Mouse (Mus musculus): ENCODE data around the gene Apex2.
"Not testable (repeated sequence)": the region's sequence is repeated elsewhere in the genome, so short reads cannot be mapped to it uniquely, and the experiment has no call there.

Apex2 gene

DNA sequence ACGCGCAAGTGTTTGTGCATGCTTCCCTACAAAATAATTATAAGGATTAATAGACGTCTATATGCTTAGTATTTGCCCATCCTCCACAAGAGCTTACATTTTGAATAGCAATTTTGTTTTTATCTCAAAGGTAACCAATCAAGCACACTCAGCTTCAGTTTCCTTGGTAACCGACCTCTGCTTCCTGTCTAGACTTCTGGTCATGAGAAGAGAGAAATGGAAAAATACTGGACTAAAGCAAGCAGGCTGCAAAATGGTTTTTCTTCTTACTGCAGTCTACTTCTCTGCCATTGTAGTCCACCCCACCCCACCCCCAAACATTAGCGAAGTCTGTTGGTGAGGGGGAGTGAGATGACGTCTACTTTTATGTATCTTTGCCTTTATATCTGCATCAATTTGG, 78.4 kb downstream of the Apex2 start:
- in situ Hi-C loops (cut with MboI; ENCODE audit: unreplicated experiment in 2 of 2): loop anchor here (5.0 to 25.0 kb wide), 7 partner anchors 151 to 1651 kb away; partner anchors contain the start of gene Maged2 (in 1 of the 2)

DNA sequence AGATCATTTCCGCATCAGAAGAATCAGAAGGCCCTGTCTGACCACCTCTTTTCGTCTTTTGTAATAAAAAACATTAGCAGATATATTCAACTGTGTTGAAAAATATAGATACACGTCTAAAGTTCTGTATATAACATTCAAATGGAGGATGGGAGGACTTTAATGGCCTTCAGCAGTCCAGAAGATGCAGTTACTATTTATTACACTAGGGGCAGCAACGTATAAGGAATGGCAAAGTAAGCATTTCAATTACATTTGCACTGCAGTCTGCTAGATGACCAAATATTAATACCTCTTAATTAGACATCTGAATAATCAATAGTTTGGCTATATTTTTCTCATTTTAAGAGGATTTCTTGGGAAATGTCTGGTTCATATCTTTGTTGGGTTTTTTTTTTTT, 79.0 kb downstream of the Apex2 start:
- in situ Hi-C loops (cut with MboI; ENCODE audit: unreplicated experiment in 2 of 2): loop anchor here (5.0 to 25.0 kb wide), 7 partner anchors 152 to 1652 kb away; partner anchors contain the start of gene Maged2 (in 1 of the 2)

DNA sequence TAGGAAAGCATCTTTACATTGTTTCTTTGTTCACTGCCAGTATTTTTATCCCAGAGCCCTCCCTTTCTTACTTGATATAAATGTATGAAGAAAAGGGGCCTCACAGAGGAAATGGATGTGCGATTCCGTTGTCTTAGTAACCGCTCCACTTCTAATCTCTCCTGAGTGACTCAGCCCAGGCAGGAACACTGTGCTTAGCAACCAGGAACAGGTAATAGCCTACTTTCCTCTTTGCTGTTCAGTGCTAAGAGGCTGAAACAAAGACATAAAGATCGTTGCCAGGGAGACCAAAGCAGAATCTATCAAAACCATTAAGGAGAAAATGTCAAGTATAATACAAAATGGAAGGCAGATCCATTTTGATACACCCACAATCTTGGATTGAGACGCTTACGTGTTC, 81.0 kb downstream of the Apex2 start:
- in situ Hi-C loops (cut with MboI; ENCODE audit: unreplicated experiment in 2 of 2): loop anchor here (10.0 to 25.0 kb wide), 6 partner anchors 304 to 1654 kb away; partner anchors contain the start of gene Maged2 (in 1 of the 2)

DNA sequence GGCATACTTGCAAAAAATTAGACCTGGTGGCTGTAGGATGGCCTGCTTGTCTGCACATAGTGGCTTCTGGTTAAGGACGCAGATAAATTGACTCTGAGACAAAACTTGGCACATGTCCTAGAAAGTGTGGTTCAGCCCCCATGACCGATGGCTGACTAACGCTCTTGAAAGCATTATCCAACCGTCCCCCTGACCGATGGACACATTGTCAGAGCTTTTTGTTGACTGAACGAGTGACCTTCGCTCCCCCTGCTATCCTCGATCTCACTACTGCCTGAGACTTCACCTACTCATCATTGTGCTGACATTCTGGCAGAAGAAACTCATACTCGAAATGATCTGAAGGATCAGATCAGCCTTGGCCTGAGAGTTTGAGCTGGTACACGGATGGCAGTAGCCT, 101.9 kb downstream of the Apex2 start:
- in situ Hi-C loops (cut with MboI; ENCODE audit: unreplicated experiment in 2 of 2): not testable (repeated sequence)

DNA sequence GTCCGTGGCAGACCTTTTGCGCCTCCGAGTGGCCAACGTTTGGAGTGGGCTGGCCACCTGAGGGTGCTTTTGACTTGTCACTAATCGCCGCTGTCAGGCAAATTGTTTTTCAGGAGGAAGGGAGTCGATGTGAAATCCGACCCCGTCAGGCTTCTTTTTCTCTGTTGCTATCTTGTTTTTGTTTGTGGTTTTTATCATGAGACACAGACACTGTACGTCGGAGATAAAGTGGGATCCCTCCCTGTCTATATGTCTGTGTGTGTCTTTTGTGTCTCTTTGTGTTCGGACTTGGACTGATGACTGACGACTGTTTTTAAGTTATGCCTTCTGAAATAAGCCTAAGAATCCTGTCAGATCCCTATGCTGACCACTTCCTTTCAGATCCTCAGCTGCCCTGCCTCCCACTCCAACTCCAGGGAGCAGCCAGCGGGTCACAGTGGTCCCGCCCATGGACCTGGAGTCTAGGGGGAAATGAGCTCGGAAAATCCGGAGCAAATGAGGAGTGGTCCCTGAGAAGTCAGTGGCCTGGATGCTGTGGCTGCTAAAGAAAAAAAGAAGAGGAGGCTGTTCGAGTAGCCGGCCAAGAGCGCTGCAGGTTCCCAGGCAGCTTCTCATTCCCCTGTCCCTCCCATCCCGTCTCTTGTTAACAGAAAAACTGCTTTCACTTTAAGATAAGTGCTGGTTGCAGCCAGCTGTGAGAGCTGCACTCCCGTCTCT, 103.2 kb downstream of the Apex2 start:
- in situ Hi-C loops (cut with MboI; ENCODE audit: unreplicated experiment in 2 of 2): not testable (repeated sequence)

DNA sequence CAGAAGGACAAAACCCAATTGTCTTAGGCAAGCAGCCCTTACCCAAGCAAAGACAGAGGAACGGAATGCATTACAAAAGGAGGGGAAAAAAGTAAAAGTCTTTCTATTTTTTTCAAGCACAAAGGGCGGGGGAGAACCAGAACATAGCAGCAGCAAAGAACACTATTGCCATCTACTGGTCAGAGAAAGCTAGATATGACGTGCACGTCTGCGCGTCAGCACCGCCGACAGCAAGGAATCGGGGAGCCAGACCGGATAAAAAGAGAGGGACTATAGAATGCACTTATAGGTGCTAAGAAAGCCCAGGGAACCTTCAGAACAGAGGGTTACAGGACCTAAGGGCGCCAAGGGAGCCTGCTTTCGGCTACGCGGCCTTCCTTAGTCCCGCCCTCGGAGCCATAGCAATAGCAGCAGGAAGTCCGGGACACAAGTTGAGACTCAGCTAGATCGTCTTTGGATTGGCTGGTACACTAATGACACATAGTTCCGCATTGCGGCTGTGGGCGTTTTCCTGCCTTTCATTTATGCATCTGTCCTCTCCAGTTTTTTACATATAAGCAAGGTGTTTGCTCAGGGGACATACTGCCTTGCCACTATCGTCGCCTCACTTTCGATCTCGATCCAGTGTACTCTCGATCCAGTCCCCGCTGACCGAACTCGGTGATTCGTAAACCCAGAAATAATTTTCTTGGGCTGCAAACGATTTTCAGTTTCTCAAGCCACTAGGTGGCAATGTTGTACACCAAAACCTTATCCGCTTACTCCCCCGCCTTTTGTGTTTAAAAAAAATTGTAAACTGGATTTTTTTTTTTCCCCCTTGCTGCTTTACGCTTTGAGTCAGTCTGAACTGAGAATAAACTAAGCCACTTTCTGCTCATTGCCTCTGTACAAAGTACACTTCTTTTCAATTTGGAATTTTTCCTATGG, 111.6 kb downstream of the Apex2 start:
- in situ Hi-C loops (cut with MboI; ENCODE audit: unreplicated experiment in 2 of 2): no loop called here

DNA sequence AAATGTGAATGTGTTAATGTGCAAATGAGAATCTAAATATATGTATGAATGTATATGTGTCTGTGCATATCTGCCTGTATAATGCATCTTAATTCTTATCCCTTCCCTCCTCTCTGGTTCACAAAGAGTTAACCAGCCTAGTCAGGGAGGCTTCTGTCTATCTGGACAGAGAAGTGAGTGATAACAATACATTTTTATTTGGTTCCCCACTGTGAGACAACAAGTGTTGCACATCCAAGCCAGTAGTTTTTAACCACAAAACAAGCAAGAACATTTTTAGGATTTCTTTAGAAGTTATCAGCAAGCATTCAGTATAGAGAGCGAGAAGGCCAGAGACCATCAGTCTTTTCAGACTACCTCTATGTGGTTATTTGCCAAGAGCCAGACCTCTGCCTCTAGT, 118.3 kb downstream of the Apex2 start:
- in situ Hi-C loops (cut with MboI; ENCODE audit: unreplicated experiment in 2 of 2): no loop called here
